Mouse (Mus musculus) telencephalon, adult 2 months (tissue): ENCODE results near the gene Lnpk.

Source experiments
- DNase-seq: peaks from one replicate; pipeline ENCODE4 v3.0.0-alpha.2; 2011; ENCODE audit warnings: low read depth, low spot score

Lnpk gene

DNA sequence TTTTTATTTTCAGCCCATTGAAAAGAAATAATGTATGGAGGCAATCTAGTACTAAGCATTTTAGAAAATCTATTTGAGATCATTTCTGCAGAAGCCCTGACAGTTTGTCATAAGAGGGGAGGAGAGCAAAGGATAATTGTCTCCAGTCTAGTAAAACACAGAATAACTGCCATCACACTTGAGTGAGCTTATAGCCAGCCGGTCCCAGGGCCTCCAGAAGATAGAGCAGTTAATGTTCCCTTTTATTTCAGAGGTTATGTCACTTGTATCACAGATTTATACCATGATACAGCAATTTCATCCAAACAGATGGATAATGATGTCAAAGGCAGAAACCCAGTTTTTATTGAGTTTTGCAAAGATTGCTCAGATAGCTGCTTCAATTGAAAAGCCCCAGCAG is 89.0 kb downstream of the Lnpk start:
- DNase-seq, result no peak

DNA sequence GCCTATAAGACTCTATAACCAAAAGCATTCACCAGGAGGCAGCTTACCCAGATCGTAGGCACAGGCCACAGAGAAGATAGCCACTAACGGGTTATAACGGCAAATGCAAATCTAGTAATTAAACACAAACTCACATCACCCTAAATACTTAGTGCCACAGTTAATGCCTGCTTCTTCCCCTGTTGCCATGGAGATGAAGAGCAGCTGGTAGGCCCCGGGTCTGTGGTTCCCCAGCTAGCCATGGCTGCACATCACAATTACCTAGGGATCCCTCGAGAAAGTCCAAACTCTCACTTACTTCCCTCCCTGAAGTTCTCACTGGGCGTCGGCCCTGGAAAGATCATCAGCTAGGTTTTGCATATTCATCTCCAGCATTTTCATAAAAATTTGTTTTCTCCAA is 90.8 kb downstream of the Lnpk start:
- DNase-seq, result no peak

DNA sequence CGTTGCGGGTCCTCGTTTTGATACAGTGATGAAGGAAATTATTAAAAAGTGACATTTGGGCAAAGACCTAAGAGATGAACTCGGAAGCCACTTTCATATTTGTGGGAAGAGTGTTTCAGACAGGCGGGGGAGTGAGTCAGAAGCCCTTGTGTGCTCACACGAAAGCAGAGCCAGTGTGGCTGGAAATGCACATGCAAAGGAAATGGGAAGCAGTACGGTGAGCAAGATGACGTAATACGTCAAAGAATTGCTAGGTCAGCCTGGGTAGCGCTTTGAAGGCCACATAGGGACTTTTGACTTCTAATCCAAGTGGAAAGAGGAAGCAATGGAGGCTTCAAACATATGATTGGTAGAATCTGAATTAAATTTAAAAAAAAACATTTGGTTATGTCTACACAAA is 96.6 kb downstream of the Lnpk start:
- no peak for DNase-seq

DNA sequence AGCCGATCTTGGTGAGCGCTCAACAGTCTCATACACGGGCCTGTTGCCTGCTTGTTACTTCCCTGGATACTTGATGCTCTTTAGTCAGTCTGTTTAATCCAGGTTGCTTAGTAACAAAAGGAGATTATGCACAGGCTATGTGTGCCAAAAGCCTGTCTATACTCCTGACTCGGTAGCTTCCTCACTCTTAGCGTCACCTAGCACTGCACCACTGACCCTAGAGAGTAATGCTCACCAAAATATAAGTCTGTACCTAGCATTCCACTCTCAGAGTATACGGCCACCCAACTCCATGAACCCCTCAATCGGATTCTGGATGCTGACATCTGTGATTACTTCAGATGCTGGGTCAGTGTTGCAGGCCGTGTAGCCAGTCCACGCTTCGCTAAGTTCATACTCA is 97.1 kb downstream of the Lnpk start:
- no peak for DNase-seq
